Mouse (Mus musculus): Measurements from ENCODE around the gene Gria2.

GRCm38 (mm10) chr3:80774005-80774764 is 28.4 kb downstream of the Gria2 start:
- TF ChIP-seq GATA1 (IDR thresholded peaks at IDR 0.05; ENCODE audit: low read length) (no peak), TAL1 (IDR thresholded peaks at IDR 0.05; ENCODE audit: low read length) (no peak)

Data from erythroblast, embryonic 14.5 days (primary cell).